Mouse (Mus musculus): Measurements from ENCODE around the gene Ankrd27. TPM values are rescaled to one million over a fixed set of nuclear protein-coding genes. Genes with fewer than 3 reads are reported as not detected.

The Ankrd27 gene
- polyA plus RNA-seq, 1 experiment from 2014 or later = 40.1 TPM

DNA sequence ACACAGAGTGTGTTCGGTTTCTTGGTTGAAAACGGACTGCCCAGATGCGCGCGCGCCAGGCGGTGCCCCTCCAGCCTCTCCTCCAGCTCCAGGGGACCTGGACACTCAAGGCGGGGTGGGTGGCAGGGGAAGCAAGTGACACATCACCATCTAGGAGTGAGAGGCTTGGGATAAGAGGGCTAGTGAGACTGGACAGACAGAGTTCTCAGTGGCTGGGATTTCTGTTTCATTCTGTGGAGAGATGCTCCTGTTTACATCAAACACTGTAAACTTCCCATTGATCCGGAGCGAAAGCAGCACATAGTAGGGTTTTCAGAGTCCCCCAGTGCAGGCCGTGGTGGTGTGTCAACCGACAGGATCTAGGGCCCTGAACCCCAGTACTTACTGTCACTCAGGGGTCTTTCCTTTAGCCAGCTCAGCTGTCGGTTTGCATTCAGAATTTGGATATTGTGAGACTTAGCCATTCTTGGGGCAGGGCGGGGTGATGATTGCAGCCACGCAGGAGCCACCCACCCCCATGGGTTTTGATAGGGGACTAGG, 932 bp downstream of the Ankrd27 start:
- DNase-seq (ENCODE audit: low spot score) = no peak
- Histone ChIP-seq H3K36me3 (peaks cover 6% of the 10 kb centered on the region), H3K9me3 (replicated peaks) (no peaks in the 10 kb centered on the region), H3K27me3 (ENCODE audit: low read depth, poor library complexity, severe bottlenecking) (peaks cover 29% of the 10 kb centered on the region), H3K27ac (peak overlapping the region; percentile 89), H3K4me1 (peaks cover 47% of the 10 kb centered on the region), H3K4me3 (peak overlapping the region; percentile 81)
- 23% methylated on average over 15 of the region's 15 CpGs for WGBS

DNA sequence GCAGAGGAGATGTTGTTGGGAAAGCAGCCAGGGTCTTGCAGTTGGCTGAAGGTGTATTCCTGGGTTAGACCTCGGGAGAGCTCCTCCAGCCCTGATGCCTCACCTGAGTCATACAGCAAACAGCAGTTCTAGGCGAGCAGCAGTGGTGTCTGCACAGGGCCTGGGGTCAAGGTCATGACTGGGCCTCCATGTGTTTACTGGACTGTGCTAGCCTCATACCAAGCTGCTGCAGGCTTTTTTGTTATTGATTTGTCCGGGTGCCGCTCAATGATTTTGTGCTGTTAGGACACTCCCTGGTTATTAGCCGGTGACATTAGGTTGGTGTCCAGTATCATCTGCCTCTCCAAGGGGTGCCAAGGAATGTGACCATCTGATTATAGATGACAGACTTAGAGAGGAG, 1.7 kb downstream of the Ankrd27 start:
- 85% methylated on average over 5 of the region's 5 CpGs for WGBS
- DNase-seq (ENCODE audit: low spot score) = no peak
- Histone ChIP-seq H3K36me3 (peaks cover 14% of the 10 kb centered on the region), H3K4me3 (no peak overlapping the region), H3K27me3 (ENCODE audit: low read depth, poor library complexity, severe bottlenecking) (peaks cover 25% of the 10 kb centered on the region), H3K4me1 (peaks cover 47% of the 10 kb centered on the region), H3K27ac (no peak overlapping the region), H3K9me3 (replicated peaks) (no peaks in the 10 kb centered on the region)

DNA sequence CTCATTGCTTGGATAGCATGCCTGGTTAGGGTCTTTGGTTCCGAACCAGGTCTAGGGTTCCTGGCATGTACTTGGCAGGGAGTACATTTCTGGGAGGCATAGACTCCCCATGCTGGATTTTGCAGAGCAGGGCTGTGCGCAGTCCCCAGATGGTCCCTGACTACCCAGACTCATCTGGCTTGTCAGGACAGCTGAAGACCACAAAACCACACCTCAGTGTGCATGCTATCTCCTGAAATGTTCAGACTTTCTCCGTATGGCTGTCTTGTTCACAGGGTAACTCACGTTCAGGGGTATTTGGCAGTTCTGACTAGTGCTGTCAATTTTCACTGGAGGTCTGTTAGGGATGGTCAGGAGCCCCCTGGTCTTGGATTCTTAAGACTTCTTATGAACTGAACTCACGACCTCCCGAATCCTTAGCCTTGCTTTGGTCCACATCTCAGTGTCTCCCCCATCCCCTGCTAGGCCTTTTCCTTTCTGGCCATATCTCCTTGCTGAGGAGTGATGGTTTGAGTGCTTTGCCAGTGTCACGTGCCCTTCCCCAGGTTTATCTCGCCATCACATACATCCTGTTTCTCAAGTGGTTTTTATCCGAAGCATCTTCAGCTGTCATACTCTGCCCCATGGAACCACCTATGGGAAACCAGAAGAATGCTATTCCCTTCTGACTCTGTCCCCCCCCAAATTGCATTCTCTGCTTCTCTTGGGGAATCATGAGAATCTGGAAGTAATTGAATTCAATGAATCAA, 2.8 kb downstream of the Ankrd27 start:
- WGBS = 90% methylated on average over 9 of the region's 9 CpGs
- Histone ChIP-seq H3K27me3 (ENCODE audit: low read depth, poor library complexity, severe bottlenecking) (peaks cover 13% of the 10 kb centered on the region), H3K27ac (no peak overlapping the region), H3K36me3 (peaks cover 25% of the 10 kb centered on the region), H3K9me3 (replicated peaks) (no peaks in the 10 kb centered on the region), H3K4me1 (peaks cover 44% of the 10 kb centered on the region), H3K4me3 (no peak overlapping the region)
- no peak for DNase-seq (ENCODE audit: low spot score)

DNA sequence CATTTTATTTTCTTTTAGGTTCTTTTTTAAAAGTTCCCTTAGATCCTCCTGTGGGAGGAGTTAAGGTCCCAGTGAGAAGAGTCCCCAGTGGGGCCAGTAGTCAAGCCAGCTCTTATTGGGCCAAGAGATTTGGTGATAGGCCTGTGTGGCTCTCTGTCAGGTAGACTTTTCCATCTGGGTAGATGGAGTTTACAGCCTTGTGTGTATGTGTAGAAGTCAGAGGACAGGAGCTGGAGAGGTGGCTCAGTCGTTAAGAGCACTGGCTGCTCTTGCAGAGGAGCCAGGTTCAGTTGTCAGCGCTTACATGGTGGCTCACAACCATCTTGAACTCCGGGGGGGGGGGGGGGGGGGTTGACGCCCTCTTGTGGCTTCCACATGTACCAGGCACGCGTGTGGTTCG, 3.4 kb downstream of the Ankrd27 start:
- Histone ChIP-seq H3K4me3 (no peak overlapping the region), H3K4me1 (peaks cover 38% of the 10 kb centered on the region), H3K9me3 (replicated peaks) (no peaks in the 10 kb centered on the region), H3K36me3 (peaks cover 29% of the 10 kb centered on the region), H3K27me3 (ENCODE audit: low read depth, poor library complexity, severe bottlenecking) (peaks cover 7% of the 10 kb centered on the region), H3K27ac (no peak overlapping the region)
- 74% methylated on average over 7 of the region's 7 CpGs for WGBS
- DNase-seq (ENCODE audit: low spot score) = no peak

DNA sequence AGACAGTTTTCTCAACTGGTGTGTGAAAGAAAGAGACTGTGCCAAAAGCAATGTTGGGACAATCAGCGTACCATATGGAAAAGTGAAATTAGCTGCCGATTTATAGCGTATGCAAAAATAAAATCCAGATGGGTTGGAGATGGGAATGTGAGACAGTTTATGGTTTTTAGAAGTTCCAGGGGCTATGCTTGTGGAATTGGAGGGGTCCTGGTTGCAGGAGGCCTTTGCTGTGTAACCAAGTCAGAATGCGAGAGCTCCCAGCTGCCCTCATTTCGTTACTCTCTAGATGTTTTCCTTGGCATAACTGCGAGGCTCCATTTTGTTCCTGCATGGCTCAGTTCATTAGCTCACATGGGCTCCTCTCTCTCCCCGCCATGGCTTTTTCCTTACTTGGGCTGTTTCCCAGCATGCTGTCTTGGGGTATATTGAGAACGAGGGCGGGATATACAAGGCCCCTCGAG, 4.7 kb downstream of the Ankrd27 start:
- peaks cover 42% of the 10 kb centered on the region for H3K36me3 ChIP-seq
- no peak for DNase-seq (ENCODE audit: low spot score)

DNA sequence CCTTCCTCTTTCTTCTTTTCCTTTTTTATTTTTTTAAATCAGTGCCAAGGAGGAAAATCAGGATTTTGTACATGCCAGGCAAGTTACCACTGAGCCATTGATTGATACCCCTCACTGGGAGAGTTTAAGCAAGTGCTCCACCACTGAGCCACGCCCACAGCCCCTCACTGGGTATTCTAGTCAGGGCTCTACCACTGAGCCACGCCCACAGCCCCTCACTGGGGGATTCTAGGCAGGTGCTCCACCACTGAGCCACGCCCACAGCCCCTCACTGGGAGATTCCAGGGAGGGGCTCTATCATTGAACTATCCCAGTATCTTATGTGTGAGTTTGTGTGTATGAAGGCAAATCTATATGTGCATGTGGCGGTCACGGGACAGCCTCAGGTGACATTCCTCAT, 8.3 kb downstream of the Ankrd27 start:
- no peak overlapping the region for H3K27ac ChIP-seq
- no peaks in the 10 kb centered on the region for H3K9me3 ChIP-seq (replicated peaks)
- no peak for DNase-seq (ENCODE audit: low spot score)
- H3K4me1 ChIP-seq = peaks cover 7% of the 10 kb centered on the region; the same call in 1 of the 2 replicates
- no peak overlapping the region for H3K4me3 ChIP-seq
- 94% methylated on average over 5 of the region's 5 CpGs for WGBS
- H3K36me3 ChIP-seq = peaks cover 61% of the 10 kb centered on the region
- no peaks in the 10 kb centered on the region for H3K27me3 ChIP-seq (ENCODE audit: low read depth, poor library complexity, severe bottlenecking)

More for the DNA sequence above, 4.7 kb downstream of the Ankrd27 start:
- Histone ChIP-seq H3K4me1 (peaks cover 27% of the 10 kb centered on the region), H3K27me3 (ENCODE audit: low read depth, poor library complexity, severe bottlenecking) (no peaks in the 10 kb centered on the region), H3K9me3 (replicated peaks) (no peaks in the 10 kb centered on the region), H3K4me3 (no peak overlapping the region), H3K27ac (no peak overlapping the region)
- WGBS = 90% methylated on average over 10 of the region's 10 CpGs

DNA sequence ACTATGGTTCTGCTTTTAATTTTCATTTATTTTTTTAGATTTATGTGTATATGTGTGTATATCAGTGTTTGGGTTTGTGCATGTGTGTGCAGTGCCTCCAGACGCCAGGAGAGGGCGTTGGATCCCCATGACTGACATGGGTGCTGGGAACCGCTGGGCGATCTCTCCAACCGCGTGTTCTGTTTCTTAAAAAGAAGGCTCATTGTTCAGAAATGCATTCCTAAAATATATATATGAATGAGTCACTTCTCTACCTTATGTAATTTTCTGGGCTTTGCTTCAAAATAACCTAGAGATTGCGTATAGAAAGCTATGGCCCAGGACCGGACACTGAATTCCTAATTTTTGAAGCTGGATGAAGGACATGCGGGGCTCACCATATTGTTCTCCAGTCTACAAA, 13.4 kb downstream of the Ankrd27 start:
- Histone ChIP-seq H3K9me3 (replicated peaks) (no peaks in the 10 kb centered on the region), H3K27ac (no peak overlapping the region), H3K27me3 (ENCODE audit: low read depth, poor library complexity, severe bottlenecking) (no peaks in the 10 kb centered on the region), H3K36me3 (peaks cover 73% of the 10 kb centered on the region), H3K4me1 (no peaks in the 10 kb centered on the region), H3K4me3 (no peak overlapping the region)
- 94% methylated on average over 9 of the region's 9 CpGs for WGBS
- no peak for DNase-seq (ENCODE audit: low spot score)

DNA sequence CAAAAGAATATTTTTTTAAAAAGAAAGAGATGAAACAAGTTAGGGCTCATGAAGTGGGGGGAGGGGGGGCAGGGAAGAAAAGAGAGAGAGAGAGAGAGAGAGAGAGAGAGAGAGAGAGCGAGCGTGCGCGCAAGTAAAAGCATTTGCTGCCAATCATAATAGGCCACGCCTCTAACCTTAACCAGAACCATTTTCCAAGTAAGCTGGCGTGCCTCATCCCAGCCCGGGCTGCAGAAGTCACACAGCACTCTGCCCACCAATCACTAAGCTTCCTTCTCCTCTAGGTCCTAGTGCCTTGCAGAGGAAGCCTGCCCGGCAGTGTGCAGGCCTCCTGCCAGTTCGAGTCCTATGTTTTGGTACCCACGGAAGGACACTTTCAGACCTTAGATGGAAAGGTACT, 14.0 kb downstream of the Ankrd27 start:
- Histone ChIP-seq H3K4me3 (no peak overlapping the region), H3K27me3 (ENCODE audit: low read depth, poor library complexity, severe bottlenecking) (no peaks in the 10 kb centered on the region), H3K27ac (no peak overlapping the region), H3K36me3 (peaks cover 71% of the 10 kb centered on the region), H3K9me3 (replicated peaks) (no peaks in the 10 kb centered on the region), H3K4me1 (no peaks in the 10 kb centered on the region)
- WGBS = 89% methylated on average over 10 of the region's 10 CpGs
- DNase-seq (ENCODE audit: low spot score) = no peak

DNA sequence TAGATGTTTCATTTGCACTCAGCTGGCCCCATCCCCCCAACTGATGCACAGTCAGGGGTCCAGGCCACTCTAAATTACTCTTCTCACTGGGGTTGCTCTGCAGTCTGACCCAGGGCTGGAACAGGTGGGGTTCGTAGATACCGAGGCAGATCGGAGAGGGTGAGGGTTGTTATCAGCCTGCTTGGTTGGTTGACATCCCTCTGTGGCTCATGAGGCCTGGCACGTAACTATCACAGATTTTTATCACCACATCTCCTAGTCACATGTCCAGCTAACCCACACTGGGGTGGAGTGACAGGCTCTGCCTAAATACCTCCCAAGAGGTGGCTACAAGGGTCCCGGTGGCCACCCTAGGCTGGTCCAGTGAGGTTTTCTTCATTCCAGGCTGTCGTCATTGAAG, 15.1 kb downstream of the Ankrd27 start:
- H3K4me1 ChIP-seq = no peaks in the 10 kb centered on the region
- no peaks in the 10 kb centered on the region for H3K27me3 ChIP-seq (ENCODE audit: low read depth, poor library complexity, severe bottlenecking)
- no peak for DNase-seq (ENCODE audit: low spot score)
- peaks cover 64% of the 10 kb centered on the region for H3K36me3 ChIP-seq
- no peak overlapping the region for H3K4me3 ChIP-seq
- 91% methylated on average over 6 of the region's 6 CpGs for WGBS
- H3K9me3 ChIP-seq (replicated peaks) = no peaks in the 10 kb centered on the region
- H3K27ac ChIP-seq = no peak overlapping the region

DNA sequence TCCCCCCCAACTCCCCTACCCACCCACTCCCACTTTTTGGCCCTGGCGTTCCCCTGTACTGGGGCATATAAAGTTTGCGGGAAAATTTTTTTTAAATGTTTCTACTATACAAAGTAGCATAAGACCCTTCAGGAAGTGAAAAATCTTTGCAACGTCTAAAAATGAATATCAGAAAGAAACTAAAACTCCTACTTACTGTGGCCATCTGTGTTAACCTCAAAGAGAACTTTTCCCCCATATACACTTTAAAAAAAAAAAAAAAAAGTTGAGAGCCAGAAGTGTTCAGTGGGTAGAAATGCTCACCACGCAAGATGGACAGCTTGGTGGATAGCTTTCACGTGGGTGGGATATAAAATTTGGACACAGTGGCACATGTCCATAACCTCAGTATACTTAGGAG, 16.7 kb downstream of the Ankrd27 start:
- DNase-seq (ENCODE audit: low spot score) = no peak
- WGBS = 98% methylated on average over 5 of the region's 5 CpGs
- Histone ChIP-seq H3K4me3 (no peak overlapping the region), H3K27me3 (ENCODE audit: low read depth, poor library complexity, severe bottlenecking) (no peaks in the 10 kb centered on the region), H3K4me1 (no peaks in the 10 kb centered on the region), H3K9me3 (replicated peaks) (no peaks in the 10 kb centered on the region), H3K27ac (no peak overlapping the region), H3K36me3 (peaks cover 70% of the 10 kb centered on the region)

DNA sequence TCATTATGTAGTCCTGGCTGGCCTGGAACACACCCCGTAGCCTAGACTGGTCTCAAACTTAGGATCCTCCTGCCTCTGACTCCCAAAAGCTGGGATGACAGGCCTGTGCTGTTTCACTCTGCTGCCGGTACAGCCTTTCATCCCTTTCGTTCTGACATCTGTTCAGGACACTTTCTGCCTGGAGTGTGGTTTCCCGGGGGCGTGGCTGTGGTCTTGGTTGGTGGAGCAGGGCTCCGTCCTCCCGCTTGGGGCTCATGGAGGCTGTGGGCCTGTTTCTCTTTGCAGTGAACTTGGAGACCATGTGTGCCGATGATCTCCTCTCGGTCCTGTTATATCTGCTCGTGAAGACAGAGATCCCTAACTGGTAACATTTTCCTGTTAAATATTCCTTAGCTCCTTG, 20.8 kb downstream of the Ankrd27 start:
- H3K4me1 ChIP-seq = no peaks in the 10 kb centered on the region
- H3K36me3 ChIP-seq = peaks cover 88% of the 10 kb centered on the region
- 90% methylated on average over 10 of the region's 10 CpGs for WGBS
- DNase-seq (ENCODE audit: low spot score) = no peak
- no peaks in the 10 kb centered on the region for H3K27me3 ChIP-seq (ENCODE audit: low read depth, poor library complexity, severe bottlenecking)
- H3K4me3 ChIP-seq = no peak overlapping the region
- H3K27ac ChIP-seq = no peak overlapping the region
- H3K9me3 ChIP-seq (replicated peaks) = no peaks in the 10 kb centered on the region

DNA sequence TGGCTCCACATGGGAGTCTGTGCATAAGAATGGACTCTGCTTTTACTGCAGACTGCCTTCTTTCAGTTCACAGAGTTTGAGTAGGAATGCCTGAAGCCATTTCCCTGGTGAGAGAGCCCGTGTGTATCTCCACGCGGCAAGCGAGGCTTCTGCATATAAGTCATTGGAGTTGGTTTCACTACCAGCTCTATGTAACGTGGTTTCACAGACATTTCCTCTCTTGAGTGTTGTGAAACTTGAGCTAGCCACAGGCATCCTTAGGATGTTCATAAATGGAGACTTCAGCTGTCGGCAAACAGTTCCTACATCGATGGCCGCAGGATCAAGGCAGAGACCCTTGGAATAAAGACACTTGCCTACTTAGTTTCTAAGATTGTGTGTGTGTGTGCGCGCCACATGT, 23.2 kb downstream of the Ankrd27 start:
- Histone ChIP-seq H3K4me3 (no peak overlapping the region), H3K4me1 (no peaks in the 10 kb centered on the region), H3K27me3 (ENCODE audit: low read depth, poor library complexity, severe bottlenecking) (no peaks in the 10 kb centered on the region), H3K9me3 (replicated peaks) (no peaks in the 10 kb centered on the region), H3K27ac (no peak overlapping the region), H3K36me3 (peaks cover 84% of the 10 kb centered on the region)
- no peak for DNase-seq (ENCODE audit: low spot score)
- WGBS = 95% methylated on average over 10 of the region's 10 CpGs

DNA sequence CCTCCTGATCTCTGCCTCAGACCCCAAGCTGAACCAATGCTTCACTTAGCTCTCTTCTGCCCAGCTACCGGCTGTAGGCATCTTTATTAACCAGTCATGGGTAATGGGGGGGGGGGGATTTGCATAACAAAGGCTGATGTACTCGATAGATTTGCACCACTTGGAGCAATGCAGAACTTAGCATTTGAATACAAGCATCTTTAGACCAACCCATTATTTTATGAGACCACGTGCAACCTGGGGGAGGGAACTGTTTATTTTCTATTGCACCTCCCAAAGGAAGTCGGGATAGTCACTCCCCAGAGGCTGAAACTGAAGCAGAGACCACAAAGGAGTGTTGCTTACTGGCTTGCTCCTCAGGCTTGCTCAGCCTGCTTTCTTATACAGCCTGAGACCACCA, 31.5 kb downstream of the Ankrd27 start:
- no peaks in the 10 kb centered on the region for H3K27me3 ChIP-seq (ENCODE audit: low read depth, poor library complexity, severe bottlenecking)
- peaks cover 84% of the 10 kb centered on the region for H3K36me3 ChIP-seq
- H3K4me1 ChIP-seq = no peaks in the 10 kb centered on the region
- no peak overlapping the region for H3K27ac ChIP-seq
- H3K4me3 ChIP-seq = no peak overlapping the region
- WGBS = 85% methylated on average over 4 of the region's 4 CpGs
- no peaks in the 10 kb centered on the region for H3K9me3 ChIP-seq (replicated peaks)
- DNase-seq (ENCODE audit: low spot score) = no peak

Data from limb, embryonic 10.5 days (tissue).